Mouse (Mus musculus) embryonic stem cell, embryonic (primary cell): Measurements from ENCODE around the gene Prim2.

Experiments
- CTCF ChIA-PET, 4 experiments: fragments of 300-600 bp in 2 of 4; fragments of 350-600 bp in 2 of 4; sonication (Branson Sonifier 250); formaldehyde crosslinking; loops; one replicate each; lab custom pipeline; 2022; ENCODE audit warnings: inconsistent platforms in 2 of 4; lab: Charles Lee
- POLR2A ChIA-PET, 4 experiments: fragments of 300-600 bp in 2 of 4; fragments of 350-600 bp in 2 of 4; sonication (Branson Sonifier 250); formaldehyde crosslinking; loops; one replicate each; lab custom pipeline; 2022; ENCODE audit warnings: antibody characterized with exemption in 4 of 4, inconsistent platforms in 1 of 4; lab: Charles Lee

Gene Prim2

DNA sequence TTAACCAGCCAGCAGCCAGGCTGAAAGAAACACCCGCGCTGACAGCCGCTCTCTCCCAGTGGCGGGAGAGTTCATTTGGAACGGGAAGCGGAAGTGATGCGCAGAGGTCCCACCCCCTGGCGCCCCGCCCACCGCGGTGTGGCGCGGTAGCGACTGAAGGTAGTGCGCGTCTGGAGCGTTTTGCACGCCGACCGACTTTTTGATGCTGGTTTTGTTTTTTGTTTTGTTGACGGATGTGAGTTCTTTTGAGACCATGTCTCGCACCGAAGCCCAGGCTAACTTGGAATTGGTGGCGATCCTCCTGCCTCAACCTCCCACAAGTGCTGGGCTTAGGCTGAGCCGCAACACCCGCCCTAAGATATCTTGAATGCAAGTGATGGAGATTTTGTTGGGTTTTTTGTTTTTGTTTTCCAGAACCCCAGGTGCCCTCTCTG is at the start of gene Prim2:
Gene Prim2 (minus strand): TSS at position 88 of the 434 bp plus-strand sequence.
- CTCF ChIA-PET: interaction anchor here in 2 of 4 experiments (0.9 to 1.4 kb wide), 4 partner anchors 65 to 145 kb away, joined by 3 to 6 read pairs (median 5); partner anchors contain the start of gene Zfp451 (in 1 of the 2)
- POLR2A ChIA-PET: interaction anchor here in 3 of 4 experiments (0.6 to 2.2 kb wide), 15 partner anchors 10 to 719 kb away, joined by 3 to 5 read pairs (median 3); partner anchors contain the start of gene Zfp451 (in 1 of the 3)

DNA sequence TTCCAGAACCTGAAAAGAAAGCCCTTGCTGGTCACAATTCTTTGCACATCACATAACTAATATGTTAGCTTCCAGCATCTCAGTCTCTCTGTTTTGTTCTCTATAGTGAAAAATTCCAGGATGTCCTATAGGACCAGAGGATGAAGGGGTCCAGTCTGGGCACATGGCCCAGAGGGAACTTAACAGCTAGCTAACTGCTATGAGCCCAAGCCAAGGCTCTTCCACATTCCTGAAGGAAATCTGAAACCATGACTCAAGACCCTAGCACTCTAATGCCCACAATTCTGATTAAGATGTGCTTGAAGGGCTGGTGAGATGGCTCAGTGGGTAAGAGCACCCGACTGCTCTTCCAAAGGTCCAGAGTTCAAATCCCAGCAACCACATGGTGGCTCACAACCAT is 48.0 kb upstream of the Prim2 start:
- ChIA-PET CTCF (interaction anchor here in 1 of 4 experiments (0.7 kb wide), 1 partner anchor 745 kb away, joined by 4 read pairs; no protein-coding TSS in a partner anchor), POLR2A (interaction anchor here in 1 of 4 experiments (0.8 to 1.0 kb wide), 2 partner anchors 19 to 25 kb away, joined by 3 to 5 read pairs; no protein-coding TSS in a partner anchor)

DNA sequence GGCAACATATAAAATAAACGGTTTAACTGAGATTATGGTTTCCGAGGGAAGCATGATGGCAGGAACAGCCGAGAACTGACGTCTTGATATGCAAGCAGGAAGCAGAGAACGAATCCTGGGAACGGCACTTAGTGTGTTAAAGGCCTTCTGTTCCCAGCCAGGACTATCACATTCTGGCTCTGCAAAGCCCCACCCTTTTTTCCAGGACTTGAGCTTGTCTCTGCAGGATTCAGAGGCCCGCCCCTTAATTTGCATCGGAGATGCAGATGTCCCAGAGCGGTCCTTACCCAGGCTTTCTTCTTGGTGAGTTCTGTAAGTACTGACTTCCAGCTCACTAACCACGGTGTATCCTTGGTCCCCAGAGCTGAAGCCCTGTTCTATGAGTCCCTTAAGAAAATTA is 45.2 kb upstream of the Prim2 start:
- CTCF ChIA-PET: interaction anchor here in 1 of 4 experiments (0.7 to 1.0 kb wide), 3 partner anchors 20 to 52 kb away, joined by 3 to 4 read pairs (median 4); no protein-coding TSS in a partner anchor
- POLR2A ChIA-PET: interaction anchor here in 2 of 4 experiments (0.6 to 1.7 kb wide), 20 partner anchors 9 to 259 kb away, joined by 3 to 7 read pairs (median 3); partner anchors contain the start of gene Dst (in 1 of the 2)

DNA sequence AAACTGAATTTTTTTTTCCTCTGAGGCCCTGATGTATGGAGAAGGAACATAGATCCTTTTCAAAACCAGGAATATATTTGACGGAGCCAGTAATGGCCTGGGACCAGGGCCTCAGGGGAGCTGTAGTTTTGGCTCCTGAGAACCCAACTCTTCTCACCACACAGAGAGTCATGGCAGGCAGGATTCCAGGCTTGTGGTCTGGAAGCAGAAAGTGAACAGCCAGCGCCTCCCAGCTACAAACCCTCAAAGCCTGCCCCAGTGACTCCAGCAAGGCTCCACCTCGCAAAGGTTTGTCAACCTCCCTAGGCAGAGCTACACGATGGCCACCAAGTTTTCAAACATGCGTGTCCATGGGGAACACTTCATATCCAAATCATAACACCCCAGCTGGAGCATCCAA is 42.4 kb upstream of the Prim2 start:
- POLR2A ChIA-PET: interaction anchor here in 1 of 4 experiments (1.1 to 1.4 kb wide), 2 partner anchors 24 to 31 kb away, joined by 3 to 4 read pairs; no protein-coding TSS in a partner anchor
- CTCF ChIA-PET: interaction anchor here in 1 of 4 experiments (0.6 kb wide), 1 partner anchor 354 kb away, joined by 3 read pairs; no protein-coding TSS in a partner anchor

DNA sequence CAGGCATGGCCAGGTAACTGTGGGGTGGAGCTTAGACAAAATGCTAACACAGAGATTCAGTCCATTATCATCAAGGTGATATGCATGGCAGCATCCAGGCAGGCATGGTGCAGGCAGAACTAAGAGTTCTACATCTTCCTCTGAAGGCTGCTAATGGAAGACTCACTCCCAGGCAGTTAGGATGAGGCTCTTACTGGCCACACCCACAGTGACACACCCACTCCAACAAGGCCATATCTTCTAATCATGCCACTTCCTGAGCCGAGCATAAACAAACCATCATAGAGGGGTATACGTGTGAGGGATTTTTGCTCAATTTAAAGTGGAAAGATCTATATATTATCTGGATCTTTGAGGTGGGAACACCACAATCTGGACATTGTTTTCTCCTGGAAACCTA is 40.0 kb upstream of the Prim2 start:
- ChIA-PET POLR2A (no interaction called here), CTCF (no interaction called here)

DNA sequence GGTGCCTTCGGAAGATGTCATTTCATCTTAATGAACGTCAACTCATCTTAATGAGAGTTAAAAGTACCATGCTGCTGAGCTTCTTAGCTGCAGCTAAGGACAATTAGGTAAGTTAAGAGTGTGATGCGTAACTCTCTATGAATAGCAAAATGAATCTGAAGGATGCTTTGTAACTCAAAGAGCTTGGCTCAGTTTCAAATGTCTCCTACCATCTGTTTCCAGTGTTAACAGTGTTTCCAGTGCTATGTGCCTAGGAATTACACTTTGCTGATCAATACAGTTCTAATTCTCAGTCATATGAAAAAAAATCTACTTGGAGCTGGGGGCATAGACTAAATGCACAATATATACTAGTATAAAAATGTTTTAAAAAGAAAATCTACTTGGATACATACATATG is 31.6 kb upstream of the Prim2 start:
- CTCF ChIA-PET: interaction anchor here in 1 of 4 experiments (0.6 kb wide), 1 partner anchor 840 kb away, joined by 3 read pairs; no protein-coding TSS in a partner anchor
- POLR2A ChIA-PET: interaction anchor here in 1 of 4 experiments (1.5 kb wide), 1 partner anchor 10 kb away, joined by 3 read pairs; no protein-coding TSS in a partner anchor

DNA sequence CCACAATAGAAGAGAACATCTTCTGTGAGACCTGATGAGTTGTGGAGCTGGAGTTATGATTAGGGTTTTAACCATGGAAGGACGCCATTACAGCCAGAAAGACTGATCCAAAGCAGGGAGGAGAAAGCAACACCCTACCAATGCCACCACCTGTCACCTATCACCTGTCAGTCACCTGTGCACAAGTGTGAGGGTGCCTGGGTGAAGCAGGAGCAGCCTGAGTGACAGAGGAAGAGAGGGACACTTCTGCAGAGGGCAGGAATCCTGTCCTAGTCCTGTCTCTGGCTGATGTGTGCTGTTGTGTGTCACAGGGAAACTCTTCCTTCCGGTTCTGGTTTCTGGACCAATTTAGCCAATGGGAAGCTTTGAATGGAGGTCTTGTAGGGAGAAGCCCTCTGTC is 26.4 kb upstream of the Prim2 start:
- ChIA-PET CTCF (interaction anchor here in 2 of 4 experiments (0.6 to 1.0 kb wide), 2 partner anchors 10 to 178 kb away, joined by 5 read pairs; no protein-coding TSS in a partner anchor), POLR2A (no interaction called here)

DNA sequence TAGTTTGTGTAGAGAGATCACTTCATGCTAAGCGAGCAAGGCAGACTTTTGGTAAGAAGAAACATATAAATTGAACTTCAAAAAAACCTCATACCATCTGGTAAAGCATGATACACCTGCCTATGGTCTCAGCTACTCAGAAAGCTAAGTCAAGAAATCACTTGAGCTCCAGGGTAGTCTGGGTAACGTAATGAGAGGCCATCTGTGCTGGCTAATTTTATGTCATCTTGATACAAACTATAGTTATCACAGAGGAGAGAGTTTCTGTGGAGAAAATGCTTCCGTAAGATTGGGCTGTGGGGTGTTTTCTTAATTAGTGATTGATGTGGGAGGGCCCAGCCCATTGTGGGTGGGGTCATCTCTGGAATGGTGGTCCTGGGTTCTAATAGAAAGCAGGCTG is 24.3 kb upstream of the Prim2 start:
- CTCF ChIA-PET: interaction anchor here in 1 of 4 experiments (0.6 kb wide), 1 partner anchor 616 kb away, joined by 3 read pairs; no protein-coding TSS in a partner anchor
- POLR2A ChIA-PET: interaction anchor here in 3 of 4 experiments (0.7 to 1.3 kb wide), 3 partner anchors 8 to 31 kb away, joined by 3 to 6 read pairs (median 5); no protein-coding TSS in a partner anchor

DNA sequence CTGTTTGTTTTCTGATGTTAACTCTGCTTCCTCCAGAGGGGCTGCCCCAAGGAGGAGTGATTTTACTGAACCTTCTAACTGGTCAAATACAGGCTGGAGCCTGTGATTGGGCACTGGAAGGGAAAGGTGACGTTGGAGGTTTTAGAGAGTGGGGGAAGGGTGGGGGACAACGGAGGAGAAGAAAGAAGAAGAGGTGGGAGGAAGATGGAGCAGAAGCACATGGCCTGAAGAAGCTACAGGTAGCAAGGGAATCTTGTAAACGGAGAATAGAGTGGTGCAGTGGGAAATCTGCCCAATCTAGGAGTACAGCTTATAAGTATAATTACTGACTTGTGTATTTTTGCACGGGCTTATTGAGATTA is 20.5 kb upstream of the Prim2 start:
- ChIA-PET CTCF (no interaction called here), POLR2A (interaction anchor here in 1 of 4 experiments (1.1 kb wide), 1 partner anchor 9 kb away, joined by 3 read pairs; no protein-coding TSS in a partner anchor)

DNA sequence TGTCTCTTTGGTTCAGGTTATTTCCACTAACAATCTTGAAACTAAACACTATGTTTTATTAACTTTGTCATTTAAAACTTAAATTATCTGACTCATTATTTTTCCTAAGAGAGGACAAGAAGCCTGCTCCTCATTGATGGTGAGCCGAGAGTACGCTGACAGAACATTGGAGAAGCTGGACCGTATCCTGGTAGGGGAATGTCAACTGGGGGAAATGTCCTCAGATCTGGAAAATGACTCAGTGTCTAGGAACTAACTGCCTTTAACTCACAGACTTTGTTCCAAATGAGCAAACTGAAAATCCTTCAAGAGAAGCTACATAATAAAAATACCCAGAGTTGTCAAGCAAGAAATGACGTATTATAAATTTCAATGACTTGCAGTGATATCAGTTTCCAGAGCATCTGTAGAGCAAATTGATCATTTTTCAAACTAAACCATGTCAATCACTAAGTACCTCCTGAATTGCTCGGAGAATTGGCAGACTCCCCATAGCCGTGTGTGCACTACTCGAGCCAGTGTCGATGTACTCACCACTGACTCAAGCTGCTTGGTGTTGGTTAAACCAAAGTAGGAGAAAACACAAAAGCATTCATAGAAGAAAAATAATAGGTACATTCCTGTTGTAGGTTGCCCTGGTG is 20.0 kb upstream of the Prim2 start:
- ChIA-PET CTCF (no interaction called here), POLR2A (interaction anchor here in 2 of 4 experiments (0.7 to 1.1 kb wide), 4 partner anchors 9 to 25 kb away, joined by 3 to 4 read pairs (median 3); no protein-coding TSS in a partner anchor)

DNA sequence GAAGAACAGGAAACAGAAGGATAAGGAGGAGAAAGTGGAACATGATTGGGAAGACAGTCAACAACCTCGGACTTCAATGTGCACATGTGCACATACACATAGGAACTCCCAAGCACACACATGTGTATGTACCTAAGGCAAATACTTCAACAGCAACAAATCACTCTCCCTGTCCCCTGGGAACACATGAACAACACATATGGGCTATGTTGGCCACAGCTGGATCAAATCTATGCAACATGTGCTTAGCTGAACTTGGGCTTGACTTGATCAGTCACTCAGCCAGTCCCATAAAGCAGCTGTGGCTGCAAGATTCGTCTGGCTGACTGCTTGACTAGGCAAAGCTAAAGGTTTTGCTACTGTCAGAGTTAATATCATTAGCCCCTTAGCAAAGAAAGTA is 19.2 kb upstream of the Prim2 start:
- POLR2A ChIA-PET: interaction anchor here in 2 of 4 experiments (0.9 to 1.4 kb wide), 3 partner anchors 17 to 26 kb away, joined by 3 to 4 read pairs (median 4); no protein-coding TSS in a partner anchor

DNA sequence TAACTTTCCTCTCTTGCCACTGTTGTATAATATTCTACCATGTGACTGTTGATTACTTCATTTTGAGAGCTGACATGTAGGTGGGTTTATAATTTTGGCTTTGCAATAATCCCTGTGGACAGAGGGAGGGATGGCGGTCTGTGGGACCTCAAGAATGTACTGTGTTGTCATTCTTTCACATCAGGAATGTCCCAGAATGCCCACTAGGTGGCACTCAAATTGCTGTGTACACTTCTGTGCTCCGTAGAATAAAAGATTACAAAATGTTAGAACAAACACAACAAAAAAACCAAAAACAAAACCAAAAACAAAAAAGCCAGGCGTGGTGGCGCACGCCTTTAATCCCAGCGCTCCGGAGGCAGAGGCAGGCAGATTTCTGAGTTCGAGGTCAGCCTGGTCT is 14.9 kb upstream of the Prim2 start:
- POLR2A ChIA-PET: no interaction called here
- CTCF ChIA-PET: interaction anchor here in 2 of 4 experiments (0.7 to 2.1 kb wide), 2 partner anchors 54 kb away, joined by 4 to 8 read pairs; no protein-coding TSS in a partner anchor

More for the DNA sequence above, 19.2 kb upstream of the Prim2 start:
- CTCF ChIA-PET: no interaction called here

DNA sequence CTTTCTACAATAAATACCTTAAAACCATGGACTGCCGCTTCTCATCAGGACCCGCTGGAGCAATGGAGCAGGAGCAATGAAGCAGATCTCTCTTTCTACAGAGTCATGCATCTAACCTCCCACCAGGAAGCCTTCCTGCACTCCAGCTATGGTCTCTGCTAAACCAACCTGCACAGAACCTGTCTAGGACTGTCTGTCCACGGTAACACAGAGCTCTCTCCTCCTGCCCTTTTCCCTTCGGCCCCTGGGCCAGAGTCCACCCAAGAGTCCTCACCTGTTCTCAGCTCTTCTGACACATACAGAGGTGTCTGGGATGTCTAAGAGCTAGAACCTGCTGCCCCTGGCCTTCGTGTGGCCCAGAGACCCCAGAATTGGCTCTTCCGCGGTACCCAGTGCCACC is 11.3 kb upstream of the Prim2 start:
- ChIA-PET CTCF (interaction anchor here in 2 of 4 experiments (0.7 to 1.5 kb wide), 2 partner anchors 18 to 594 kb away, joined by 3 to 4 read pairs; no protein-coding TSS in a partner anchor), POLR2A (interaction anchor here in 3 of 4 experiments (0.6 to 1.2 kb wide), 7 partner anchors 9 to 425 kb away, joined by 3 read pairs; partner anchors contain the start of gene Zfp451 (in 1 of the 3))

DNA sequence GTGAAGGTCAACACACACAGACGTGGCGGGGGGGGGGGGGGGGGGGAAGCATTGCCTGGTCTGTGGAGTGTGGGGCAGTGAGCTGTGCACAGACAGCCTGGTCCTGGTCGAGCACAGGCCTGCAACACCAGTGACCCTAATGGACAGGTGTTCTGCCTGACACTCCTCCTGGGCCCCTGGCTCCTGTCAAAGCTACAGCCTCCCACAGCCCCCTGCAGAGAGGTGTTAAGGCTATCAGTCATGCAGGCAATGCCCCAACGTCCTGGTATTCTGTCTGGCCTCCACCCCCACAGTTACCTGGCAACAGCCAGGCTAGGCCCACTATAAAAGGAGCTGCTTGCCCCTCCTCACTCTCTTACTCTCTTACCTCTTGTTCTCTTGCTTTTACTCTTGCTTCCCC is 10.8 kb upstream of the Prim2 start:
- CTCF ChIA-PET: interaction anchor here in 2 of 4 experiments (1.4 to 1.5 kb wide), 2 partner anchors 17 to 62 kb away, joined by 3 to 4 read pairs; no protein-coding TSS in a partner anchor

DNA sequence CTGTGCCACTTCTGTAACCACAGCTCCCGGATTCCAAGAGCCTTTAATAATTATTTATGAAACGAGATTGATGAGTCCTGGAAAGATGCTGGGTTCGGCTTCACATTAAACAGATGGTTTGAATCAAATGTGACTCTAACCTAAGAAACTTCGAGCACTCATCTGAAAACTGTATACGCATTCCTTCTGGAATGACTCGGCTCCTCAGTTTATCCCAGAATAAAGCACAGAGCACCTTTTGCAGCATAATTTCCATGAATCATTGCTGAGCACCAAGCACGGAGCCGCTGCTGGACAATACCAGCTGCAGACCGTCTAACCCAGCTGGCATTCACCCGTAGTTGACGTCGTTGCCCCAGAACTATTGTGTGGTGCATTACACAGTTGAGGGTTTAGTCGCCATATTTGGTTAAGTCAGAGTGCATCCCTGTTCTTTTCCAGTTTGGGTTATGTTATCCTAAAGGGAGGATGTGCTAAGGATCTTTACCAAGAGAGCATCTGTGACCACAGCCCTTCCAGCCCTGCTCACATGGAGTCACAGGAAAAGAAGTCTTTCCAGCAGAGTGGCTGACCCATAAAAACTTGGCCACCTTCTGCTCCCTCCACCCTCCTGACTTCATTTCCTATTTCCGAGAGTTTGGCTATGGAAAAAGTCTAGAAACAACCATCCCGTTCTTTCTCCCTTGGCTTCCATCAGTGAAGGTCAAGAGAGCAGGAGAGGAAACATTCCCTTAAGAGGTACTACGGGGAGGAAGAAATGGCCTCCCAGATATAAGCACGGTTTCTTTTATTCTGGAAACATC is 3.8 kb upstream of the Prim2 start:
- POLR2A ChIA-PET: interaction anchor here in 1 of 4 experiments (0.6 to 1.6 kb wide), 2 partner anchors 9 to 244 kb away, joined by 3 read pairs; no protein-coding TSS in a partner anchor
- CTCF ChIA-PET: no interaction called here

More for the DNA sequence above, 10.8 kb upstream of the Prim2 start:
- POLR2A ChIA-PET: interaction anchor here in 3 of 4 experiments (0.7 to 1.2 kb wide), 6 partner anchors 9 to 134 kb away, joined by 3 read pairs; partner anchors contain the start of gene Zfp451 (in 1 of the 3)

DNA sequence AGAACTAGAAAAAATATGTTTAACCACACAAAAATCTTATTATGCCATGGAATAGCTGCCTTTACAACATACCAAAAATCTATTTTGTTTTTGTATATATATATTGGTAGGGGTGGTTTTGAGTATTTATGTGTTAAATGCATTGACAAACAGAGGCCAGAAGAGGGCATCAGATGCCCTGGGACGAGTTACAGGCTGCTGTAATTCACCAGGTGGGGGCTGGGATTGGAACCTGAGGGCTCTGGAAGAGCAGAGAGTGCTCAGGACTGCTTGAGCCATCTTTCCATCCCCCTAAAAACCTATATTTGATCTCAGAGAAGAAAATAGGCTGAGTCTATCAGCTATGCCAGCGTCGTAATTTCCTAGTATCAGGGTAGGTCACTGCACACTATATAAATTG is 2.9 kb upstream of the Prim2 start:
- POLR2A ChIA-PET: interaction anchor here in 1 of 4 experiments (0.6 to 1.6 kb wide), 3 partner anchors 10 to 245 kb away, joined by 3 read pairs; no protein-coding TSS in a partner anchor
- CTCF ChIA-PET: interaction anchor here in 2 of 4 experiments (0.8 to 2.3 kb wide), 2 partner anchors 67 to 234 kb away, joined by 3 to 6 read pairs; no protein-coding TSS in a partner anchor

DNA sequence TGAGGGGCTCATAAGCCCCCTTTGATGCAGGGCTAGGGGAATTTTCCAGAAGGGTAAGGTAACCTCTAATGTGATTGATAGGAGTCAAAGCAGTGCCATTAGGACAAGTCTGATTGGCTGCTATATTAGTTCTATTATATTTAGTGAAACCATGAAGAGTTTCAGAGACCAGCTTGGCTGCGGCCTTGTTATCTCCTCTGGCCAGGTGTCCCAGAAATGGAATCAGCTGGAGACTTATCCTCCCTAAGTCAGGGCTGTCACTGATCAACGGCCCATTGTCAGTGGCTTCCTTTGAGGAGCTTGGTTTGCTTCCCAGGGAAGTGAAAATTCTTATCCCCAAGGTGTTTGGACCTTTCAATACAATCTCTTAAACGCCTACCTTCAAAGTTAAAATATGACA is 2.5 kb upstream of the Prim2 start:
- ChIA-PET POLR2A (interaction anchor here in 2 of 4 experiments (1.0 to 1.6 kb wide), 4 partner anchors 10 to 89 kb away, joined by 3 to 4 read pairs (median 3); no protein-coding TSS in a partner anchor), CTCF (interaction anchor here in 3 of 4 experiments (0.7 to 2.3 kb wide), 4 partner anchors 9 to 235 kb away, joined by 3 to 6 read pairs (median 4); no protein-coding TSS in a partner anchor)
